Mouse (Mus musculus) 3T3-L1 (cell line): ENCODE measurements around the gene Syn3.
A peak's percentile ranks its signal among the peaks of the same experiment; 100 is the strongest.
"Not testable (repeated sequence)": the region's sequence is repeated elsewhere in the genome, so short reads cannot be mapped to it uniquely, and the experiment has no call there.

Source experiments
- DNase-seq: peaks from one replicate; pipeline ENCODE4 v3.0.0-alpha.2; 2015; ENCODE audit warnings: low read depth, low spot score

Syn3 gene

GRCm38 (mm10) chr10:86468612-86469546 is 29.8 kb downstream of the Syn3 start:
- no peak for DNase-seq

- DNase-seq: peak; percentile 86
These were observed 35.0 kb downstream of the Syn3 start for GRCm38 (mm10) chr10:86463538-86464199.

GRCm38 (mm10) chr10:86459643-86460042 is 39.1 kb downstream of the Syn3 start:
- DNase-seq: no peak

- no peak for DNase-seq
These were observed 41.0 kb downstream of the Syn3 start for GRCm38 (mm10) chr10:86457665-86458209.

GRCm38 (mm10) chr10:86457195-86457594 is 41.5 kb downstream of the Syn3 start:
- no peak for DNase-seq

GRCm38 (mm10) chr10:86455296-86456055 is 43.2 kb downstream of the Syn3 start:
- DNase-seq: no peak

- peak; percentile 80 for DNase-seq
These were observed 46.2 kb downstream of the Syn3 start for GRCm38 (mm10) chr10:86452326-86452995.

- DNase-seq: no peak
These were observed 47.4 kb downstream of the Syn3 start for GRCm38 (mm10) chr10:86451294-86451693.

GRCm38 (mm10) chr10:86446649-86447048 is 52.0 kb downstream of the Syn3 start:
- DNase-seq: peak; percentile 61

GRCm38 (mm10) chr10:86445207-86445606 is 53.5 kb downstream of the Syn3 start:
- peak; percentile 85 for DNase-seq

- DNase-seq: peak; percentile 31
These were observed 54.0 kb downstream of the Syn3 start for GRCm38 (mm10) chr10:86444665-86445064.

GRCm38 (mm10) chr10:86441765-86442164 is 56.9 kb downstream of the Syn3 start:
- peak; percentile 57 for DNase-seq

- DNase-seq: no peak
These were observed 59.1 kb downstream of the Syn3 start for GRCm38 (mm10) chr10:86439640-86440039.

- no peak for DNase-seq
These were observed 61.4 kb downstream of the Syn3 start for GRCm38 (mm10) chr10:86437294-86437693.

- not testable (repeated sequence) for DNase-seq
These were observed 63.7 kb downstream of the Syn3 start for GRCm38 (mm10) chr10:86435006-86435405.

GRCm38 (mm10) chr10:86429651-86430050 is 69.0 kb downstream of the Syn3 start:
- no peak for DNase-seq

- no peak for DNase-seq
These were observed 70.7 kb downstream of the Syn3 start for GRCm38 (mm10) chr10:86427956-86428355.

GRCm38 (mm10) chr10:86425690-86426530 is 72.8 kb downstream of the Syn3 start:
- DNase-seq: peak; percentile 75

GRCm38 (mm10) chr10:86421731-86422370 is 76.8 kb downstream of the Syn3 start:
- no peak for DNase-seq

- DNase-seq: no peak
These were observed 79.8 kb downstream of the Syn3 start for GRCm38 (mm10) chr10:86418931-86419330.
